Mouse (Mus musculus) heart, embryonic 11.5 days (tissue): ENCODE results near the gene Gnb3. TPM values are rescaled to one million over a fixed set of nuclear protein-coding genes. Genes with fewer than 3 reads are reported as not detected.

Source experiments
- ATAC-seq: fragments of 200-750 bp; cut with Nextera tagmentation; replicated peaks from 2 replicates; pipeline ENCODE4 v1.8.0; 2017; ENCODE audit warnings: moderate library complexity; ENCODE audit not compliant: insufficient number of reproducible peaks, low FRiP score, low TSS enrichment
- H3K27ac ChIP-seq: fragments of 300-500 bp; sonication (generic); 2 replicates; pipeline ENCODE4 v1.5.1; 2014; ENCODE audit warnings: mild to moderate bottlenecking, low read depth, low read length
- H3K27me3 ChIP-seq: fragments of 300-500 bp; sonication (generic); 2 replicates; pipeline ENCODE4 v1.6.1; 2014; ENCODE audit warnings: mild to moderate bottlenecking, low read length, mixed read lengths; ENCODE audit not compliant: control insufficient read depth, insufficient read depth
- H3K36me3 ChIP-seq: fragments of 300-500 bp; sonication (generic); 2 replicates; pipeline ENCODE4 v1.6.1; 2014; ENCODE audit warnings: mild to moderate bottlenecking, low read length, moderate library complexity, mixed read lengths; ENCODE audit not compliant: control insufficient read depth, insufficient read depth
- H3K4me1 ChIP-seq: fragments of 300-500 bp; sonication (generic); 2 replicates; pipeline ENCODE4 v1.6.1; 2014; ENCODE audit warnings: low read length; ENCODE audit not compliant: control insufficient read depth, insufficient read depth
- H3K4me2 ChIP-seq: fragments of 300-500 bp; sonication (generic); 2 replicates; pipeline ENCODE4 v1.6.1; 2014; ENCODE audit warnings: mild to moderate bottlenecking, moderate library complexity
- H3K4me3 ChIP-seq: fragments of 300-500 bp; sonication (generic); 2 replicates; pipeline ENCODE4 v1.5.1; 2014; ENCODE audit warnings: low read depth, low read length
- H3K9ac ChIP-seq: fragments of 300-500 bp; sonication (generic); 2 replicates; pipeline ENCODE4 v1.6.1; 2014; ENCODE audit warnings: mild to moderate bottlenecking, low read depth, low read length, moderate library complexity
- H3K9me3 ChIP-seq: fragments of 300-500 bp; sonication (generic); replicated peaks from 2 replicates; pipeline ENCODE4 v1.6.1; 2016; ENCODE audit warnings: low read length; ENCODE audit not compliant: control insufficient read depth
- WGBS: fragments of 180-500 bp; shearing (Covaris S2); extraction: QIAGEN DNeasy Blood & Tissue Kit; methylation state at CpG from one replicate; pipeline ENCODE4 v1.1.7; 2014; ENCODE audit not compliant: insufficient replicate concordance; 5-methylcytosine and 5-hydroxymethylcytosine counted together
- polyA plus RNA-seq: library from polyadenylated mRNA; unstranded; fragments of >200 nt; fragmentation: Nextera tagmentation; extraction: Ambion mirVana; gene quantifications from 2 replicates; pipeline ENCODE4 v1.2.1, GENCODE M21; 2014

Gnb3 gene
- polyA plus RNA-seq, 1 experiment from 2014 or later = 6.6 TPM

- peaks cover 13% of the 10 kb centered on the region for H3K36me3 ChIP-seq
- peak overlapping the region; percentile 68 for H3K4me3 ChIP-seq
- peaks cover 44% of the 10 kb centered on the region for H3K4me1 ChIP-seq
- H3K9ac ChIP-seq = peak overlapping the region; percentile 84
- H3K27ac ChIP-seq = peak overlapping the region; percentile 92
- no peaks in the 10 kb centered on the region for H3K27me3 ChIP-seq
- WGBS = 40% methylated on average over 14 of the region's 14 CpGs
- ATAC-seq = no peak
- peak overlapping the region; percentile 92 for H3K4me2 ChIP-seq
- no peaks in the 10 kb centered on the region for H3K9me3 ChIP-seq
These were observed 30.1 kb downstream of the Gnb3 start for GRCm38 (mm10) chr6:124809775-124810538.

GRCm38 (mm10) chr6:124809052-124809774 lies 30.9 kb downstream of the Gnb3 start:
- Histone ChIP-seq H3K4me1 (peaks cover 37% of the 10 kb centered on the region), H3K4me3 (peak overlapping the region; percentile 68), H3K9ac (peak overlapping the region; percentile 84), H3K36me3 (peaks cover 12% of the 10 kb centered on the region), H3K4me2 (peak overlapping the region; percentile 92), H3K9me3 (no peaks in the 10 kb centered on the region), H3K27me3 (no peaks in the 10 kb centered on the region), H3K27ac (peak overlapping the region; percentile 92)
- ATAC-seq = peak; percentile 28
- 1% methylated on average over 35 of the region's 35 CpGs for WGBS

- ATAC-seq = peak; percentile 72
- peaks cover 12% of the 10 kb centered on the region for H3K36me3 ChIP-seq
- peak within 1 kb of the TSS; percentile 84 for H3K9ac ChIP-seq
- peak within 1 kb of the TSS; percentile 92 for H3K27ac ChIP-seq
- peak within 1 kb of the TSS; percentile 92 for H3K4me2 ChIP-seq
- no peaks in the 10 kb centered on the region for H3K9me3 ChIP-seq
- H3K27me3 ChIP-seq = no peaks in the 10 kb centered on the region
- H3K4me3 ChIP-seq = peak within 1 kb of the TSS; percentile 68
- peaks cover 37% of the 10 kb centered on the region for H3K4me1 ChIP-seq
- WGBS = 4% methylated on average over 29 of the region's 29 CpGs
These were observed 31.6 kb downstream of the Gnb3 start, which contains the start of gene Spsb2 for GRCm38 (mm10) chr6:124808358-124809012. TSS of gene Spsb2 (plus strand) at chr6:124808661.

DNA sequence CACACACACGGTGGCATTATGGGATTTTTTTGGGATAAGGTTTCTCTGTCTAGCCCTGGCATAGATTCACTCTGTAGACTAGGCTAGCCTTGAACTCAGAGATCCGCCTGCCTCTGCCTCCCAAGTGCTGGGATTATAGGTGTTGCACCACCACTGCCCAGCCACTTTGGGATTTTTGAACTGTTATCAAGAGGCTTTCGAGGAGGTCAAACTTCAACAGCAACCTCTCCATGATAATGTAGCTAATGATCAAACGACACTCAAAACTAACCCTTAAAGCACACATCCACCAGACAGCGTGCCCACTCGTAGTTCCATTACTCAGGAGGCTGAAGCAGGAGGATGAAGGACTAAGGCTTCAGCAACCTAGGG lies 32.1 kb downstream of the Gnb3 start:
- Histone ChIP-seq H3K27me3 (no peaks in the 10 kb centered on the region), H3K4me2 (peak overlapping the region; percentile 92), H3K4me3 (peak overlapping the region; percentile 68), H3K9ac (peak overlapping the region; percentile 84; the same call in 1 of the 2 replicates), H3K36me3 (peaks cover 12% of the 10 kb centered on the region), H3K27ac (peak overlapping the region; percentile 92), H3K9me3 (no peaks in the 10 kb centered on the region), H3K4me1 (peaks cover 37% of the 10 kb centered on the region)
- ATAC-seq = no peak
- 66% methylated on average over 6 of the region's 6 CpGs for WGBS

GRCm38 (mm10) chr6:124807366-124807765 lies 32.7 kb downstream of the Gnb3 start:
- WGBS = 77% methylated on average over 4 of the region's 4 CpGs
- H3K27ac ChIP-seq = peak overlapping the region; percentile 92; the same call in 1 of the 2 replicates
- no peaks in the 10 kb centered on the region for H3K27me3 ChIP-seq
- no peak overlapping the region for H3K9ac ChIP-seq
- 0 out of 2 replicates have a peak overlapping the region, but pooled peaks have one; percentile 11 for H3K4me2 ChIP-seq
- ATAC-seq = no peak
- peaks cover 11% of the 10 kb centered on the region for H3K36me3 ChIP-seq
- H3K4me1 ChIP-seq = peaks cover 34% of the 10 kb centered on the region
- H3K4me3 ChIP-seq = no peak overlapping the region
- H3K9me3 ChIP-seq = no peaks in the 10 kb centered on the region

- Histone ChIP-seq H3K4me2 (peak overlapping the region; percentile 85), H3K9me3 (no peaks in the 10 kb centered on the region), H3K4me3 (peak overlapping the region; percentile 56), H3K36me3 (peaks cover 6% of the 10 kb centered on the region), H3K9ac (peak overlapping the region; percentile 59; the same call in 1 of the 2 replicates), H3K4me1 (peaks cover 29% of the 10 kb centered on the region), H3K27ac (peak overlapping the region; percentile 94), H3K27me3 (no peaks in the 10 kb centered on the region)
- ATAC-seq = no peak
- WGBS = 74% methylated on average over 7 of the region's 7 CpGs
These were observed 33.5 kb downstream of the Gnb3 start for GRCm38 (mm10) chr6:124806446-124807140.

DNA sequence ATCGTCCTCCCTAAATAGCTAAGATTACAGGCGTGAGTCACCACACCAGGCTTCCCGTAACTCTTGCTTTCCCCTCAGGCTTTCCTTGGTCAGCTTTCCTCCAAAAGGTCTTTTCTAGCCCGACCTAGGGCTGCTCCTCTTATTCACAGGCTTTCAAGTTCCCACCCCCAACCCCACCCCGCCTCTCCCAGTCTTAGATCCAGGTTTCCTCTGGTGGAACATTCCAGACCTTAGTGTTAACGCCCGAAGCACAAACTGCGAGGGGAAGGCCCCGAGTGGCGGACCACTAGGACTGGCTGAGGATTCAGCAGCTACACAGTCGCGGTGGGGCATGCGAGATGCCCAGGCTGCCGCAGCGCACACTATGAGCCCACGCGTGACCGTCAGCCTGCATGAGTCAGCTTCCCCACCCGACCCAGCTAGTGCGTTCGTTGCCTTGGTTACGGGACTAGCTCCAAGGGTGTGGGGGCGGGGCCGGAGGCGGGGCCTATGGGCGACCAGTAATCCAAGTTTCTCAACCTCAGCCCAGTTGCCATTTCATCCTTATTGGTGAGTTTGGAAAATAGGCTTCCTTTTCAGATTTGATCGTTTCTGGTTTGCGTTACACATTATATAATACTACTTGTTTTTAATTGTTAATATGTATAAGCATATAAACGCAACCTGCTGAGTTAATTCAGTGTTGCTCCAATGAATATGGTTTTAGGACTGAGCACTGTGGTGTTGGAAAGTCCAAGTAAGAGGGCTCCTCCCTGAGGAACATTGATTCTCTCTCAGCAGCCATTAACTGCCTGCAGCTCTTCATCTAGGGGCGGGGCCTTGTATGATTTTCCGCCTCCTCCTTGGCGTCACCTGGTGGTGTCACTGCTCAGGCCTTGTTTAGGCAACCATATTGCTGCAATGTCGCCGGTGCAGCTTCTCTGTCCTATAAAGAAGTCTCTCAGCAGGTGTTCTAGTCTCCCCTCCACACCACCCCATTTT lies 34.4 kb downstream of the Gnb3 start:
- H3K4me2 ChIP-seq = peak overlapping the region; percentile 85
- H3K36me3 ChIP-seq = peaks cover 6% of the 10 kb centered on the region
- 1% methylated on average over 34 of the region's 34 CpGs for WGBS
- no peaks in the 10 kb centered on the region for H3K9me3 ChIP-seq
- H3K27ac ChIP-seq = peak overlapping the region; percentile 94
- peaks cover 29% of the 10 kb centered on the region for H3K4me1 ChIP-seq
- H3K4me3 ChIP-seq = peak overlapping the region; percentile 56
- peak overlapping the region; percentile 74 for H3K9ac ChIP-seq
- ATAC-seq = peak; percentile 78
- no peaks in the 10 kb centered on the region for H3K27me3 ChIP-seq
